ENCODE assay signal across 7 mouse cellular contexts in the genomic region with DNA sequence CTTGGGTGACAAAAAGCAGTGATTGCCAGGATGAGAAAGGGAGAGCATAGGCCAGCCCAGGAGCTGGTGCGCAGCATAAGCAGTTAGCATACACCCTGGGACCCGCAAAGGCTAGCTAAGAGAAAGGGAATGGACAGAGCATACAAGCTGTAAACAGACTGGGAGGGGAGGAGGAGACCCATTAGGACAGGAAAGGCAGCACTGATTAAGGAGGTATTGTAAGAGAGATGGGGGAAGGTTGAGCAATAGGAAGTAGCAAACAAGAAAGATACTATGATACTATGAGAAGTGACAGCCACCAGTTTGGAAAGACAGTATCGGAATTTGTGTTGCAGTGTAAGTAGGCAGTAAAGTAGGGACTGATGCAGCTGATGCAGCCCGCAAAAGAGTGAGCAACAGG. TPM values are rescaled to one million over a fixed set of nuclear protein-coding genes. Genes with fewer than 3 reads are reported as not detected.
DNase-seq lines count a peak whose midpoint lies in the region; ATAC-seq and TF ChIP-seq lines count a peak whose summit lies in the region.

No protein-coding gene starts in this region.

- peak overlapping the region; percentile 97 for H3K9ac ChIP-seq in lung, embryonic 15.5 days
- H3K9ac ChIP-seq in limb, embryonic 11.5 days (ENCODE audit: low read length) = peak overlapping the region; percentile 94; the same call in 1 of the 2 replicates

- no peaks in the 10 kb centered on the region for H3K27me3 ChIP-seq in lung, embryonic 15.5 days
- no peaks in the 10 kb centered on the region for H3K27me3 ChIP-seq in limb, embryonic 11.5 days (ENCODE audit: control insufficient read depth, insufficient read depth, low read length)
- H3K27me3 ChIP-seq in small intestine, adult 2 months (ENCODE audit: control insufficient read depth, insufficient read depth, low read length) = no peaks in the 10 kb centered on the region

- no peak for TF ChIP-seq POLR2A in embryonic fibroblast, embryonic 13.5 days (IDR thresholded peaks at IDR 0.05; ENCODE audit: low read depth, low read length)
- no peak for TF ChIP-seq POLR2A in small intestine, adult 2 months (IDR thresholded peaks at IDR 0.05; ENCODE audit: low read depth, low read length)

- peak overlapping the region; percentile 91; the same call in 1 of the 2 replicates for H3K27ac ChIP-seq in lung, embryonic 15.5 days
- H3K27ac ChIP-seq in embryonic fibroblast, embryonic 13.5 days (ENCODE audit: insufficient read depth, low read length) = no peak overlapping the region
- no peak overlapping the region for H3K27ac ChIP-seq in limb, embryonic 11.5 days (replicated peaks; ENCODE audit: low read depth, low read length)
- peak overlapping the region; percentile 55 for H3K27ac ChIP-seq in small intestine, adult 2 months (ENCODE audit: insufficient read depth, low read depth, low read length)

- no peaks in the 10 kb centered on the region for H3K36me3 ChIP-seq in lung, embryonic 15.5 days
- no peaks in the 10 kb centered on the region for H3K36me3 ChIP-seq in limb, embryonic 11.5 days (ENCODE audit: control insufficient read depth, insufficient read depth, low read length)
- no peaks in the 10 kb centered on the region; the same call in 1 of the 2 replicates for H3K36me3 ChIP-seq in small intestine, adult 2 months (ENCODE audit: control insufficient read depth, insufficient read depth, low read length)

- TF ChIP-seq CTCF in embryonic fibroblast, embryonic 13.5 days (IDR thresholded peaks at IDR 0.05; ENCODE audit: borderline replicate concordance, insufficient read depth, low read length) = no peak
- TF ChIP-seq CTCF in small intestine, adult 2 months (IDR thresholded peaks at IDR 0.05; ENCODE audit: extremely low read depth, insufficient read length, insufficient replicate concordance, low read depth, low read length) = no peak

- whole genome bisulfite sequencing in lung, embryonic 15.5 days = 21% methylated on average over 4 of the region's 4 CpGs
- WGBS in limb, embryonic 11.5 days = 53% methylated on average over 4 of the region's 4 CpGs
- WGBS in small intestine, adult 2 months = 22% methylated on average over 4 of the region's 4 CpGs

- DNase-seq in lung, postnatal 14 days = no peak
- DNase-seq in limb, embryonic 11.5 days (ENCODE audit: low spot score) = no peak
- no peak for DNase-seq in layer of hippocampus, adult 9-11 months
- DNase-seq in left cerebral cortex, postnatal 25 days (ENCODE audit: low spot score in 2 of 2) = no peak

- H3K9me3 ChIP-seq in lung, embryonic 15.5 days = no peaks in the 10 kb centered on the region
- H3K9me3 ChIP-seq in limb, embryonic 11.5 days (ENCODE audit: control insufficient read depth, low read length) = no peaks in the 10 kb centered on the region

- H3K4me2 ChIP-seq in lung, embryonic 15.5 days = peak overlapping the region; percentile 87
- H3K4me2 ChIP-seq in limb, embryonic 11.5 days (ENCODE audit: low read depth, severe bottlenecking) = peak overlapping the region; percentile 74

- peaks cover 39% of the 10 kb centered on the region for H3K4me1 ChIP-seq in lung, embryonic 15.5 days
- H3K4me1 ChIP-seq in embryonic fibroblast, embryonic 13.5 days (ENCODE audit: control insufficient read depth, insufficient read depth, low read length) = peaks cover 16% of the 10 kb centered on the region
- H3K4me1 ChIP-seq in limb, embryonic 11.5 days (ENCODE audit: control insufficient read depth, insufficient read depth, low read length) = peaks cover 20% of the 10 kb centered on the region
- peaks cover 23% of the 10 kb centered on the region for H3K4me1 ChIP-seq in small intestine, adult 2 months (ENCODE audit: control insufficient read depth, insufficient read depth, insufficient read length, low read length)

- H3K4me3 ChIP-seq in lung, embryonic 15.5 days = peak overlapping the region; percentile 87
- peak overlapping the region; percentile 99 for H3K4me3 ChIP-seq in embryonic fibroblast, embryonic 13.5 days (ENCODE audit: insufficient read depth, low read length)
- peak overlapping the region; percentile 91 for H3K4me3 ChIP-seq in limb, embryonic 11.5 days (ENCODE audit: low read depth, low read length)
- peak overlapping the region; percentile 9 for H3K4me3 ChIP-seq in small intestine, adult 2 months (ENCODE audit: low read depth, low read length)

- ATAC-seq in lung, embryonic 15.5 days (ENCODE audit: borderline replicate concordance, extremely low read depth, low FRiP score, low TSS enrichment) = no peak
- no peak for ATAC-seq in limb, embryonic 11.5 days (ENCODE audit: insufficient number of reproducible peaks, low FRiP score, low TSS enrichment, low read depth)

- intact Hi-C loops in left cerebral cortex, postnatal 25 days (cut with DNase I) = loop anchor here (10.0 kb wide), 2 partner anchors 105 to 285 kb away; partner anchors contain the start of gene Macrod1

RNA-seq across cellular contexts. Expression of gene Mark2, which starts 1.8 kb away (rescaled TPM):
- polyA plus RNA-seq in lung, embryonic 15.5 days (2015; fragmentation: Nextera tagmentation; extraction: Ambion mirVana) = 42.9 and 49.0 TPM in 2 replicates
- 36.5 and 38.5 TPM in 2 replicates for polyA plus RNA-seq in embryonic fibroblast, embryonic 13.5 days (2011; ENCODE audit: insufficient read length, low read depth, missing spikeins)
- polyA plus RNA-seq in limb, embryonic 11.5 days (2014; fragmentation: Nextera tagmentation; extraction: Ambion mirVana) = 46.8 and 53.6 TPM in 2 replicates
- polyA plus RNA-seq in small intestine, adult 2 months (2012; rRNA removed) = 91.2 and 279 TPM in 2 replicates
- 100 to 1,000 TPM; 134 to 150 TPM for total RNA-seq in left cerebral cortex, postnatal 25 days (2021)

RNA-seq across cellular contexts. Expression of gene Spindoc, which starts 42.9 kb away (rescaled TPM):
- 27.9 and 28.3 TPM in 2 replicates for polyA plus RNA-seq in lung, embryonic 15.5 days (2015; fragmentation: Nextera tagmentation; extraction: Ambion mirVana)
- 24.6 and 34.9 TPM in 2 replicates for polyA plus RNA-seq in embryonic fibroblast, embryonic 13.5 days (2011; ENCODE audit: insufficient read length, low read depth, missing spikeins)
- 35.1 and 47.9 TPM in 2 replicates for polyA plus RNA-seq in limb, embryonic 11.5 days (2014; fragmentation: Nextera tagmentation; extraction: Ambion mirVana)
- 5.5 and 15.1 TPM in 2 replicates for polyA plus RNA-seq in small intestine, adult 2 months (2012; rRNA removed)
- total RNA-seq in left cerebral cortex, postnatal 25 days (2021) = 10 to 100 TPM; 29.0 to 32.0 TPM

Comparison
In these comparisons a context has a peak if more than half of its experiments do, and no peak if none do; other contexts are left out.
1. H3K27ac ChIP-seq: peak in lung, embryonic 15.5 days (single experiment) and small intestine, adult 2 months (single experiment); none in embryonic fibroblast, embryonic 13.5 days (single experiment) and limb, embryonic 11.5 days (single experiment).
2. H3K4me3 ChIP-seq: peak in every context shown above with its lines; median percentile 99 in embryonic fibroblast, embryonic 13.5 days; 91 in limb, embryonic 11.5 days; 87 in lung, embryonic 15.5 days; 9 in small intestine, adult 2 months.